Mouse (Mus musculus) inflammation-experienced regulatory T-cells, adult 6 months (primary cell): ENCODE results near the gene Tmem222. TPM values are rescaled to one million over a fixed set of nuclear protein-coding genes. Genes with fewer than 3 reads are reported as not detected.

Experiments used
- ATAC-seq: one replicate; pipeline ENCODE4 v1.8.0; 2017
- polyA plus RNA-seq, 3 experiments: library from polyadenylated mRNA; unstranded; fragments of 100-300 nt; shearing (Covaris generic); gene quantifications; one replicate each; pipeline ENCODE4 v1.2.1; 2017

The Tmem222 gene
- polyA plus RNA-seq, 3 experiments from 2014 or later: 69.3 to 98.0 (median 86.0) TPM

- ATAC-seq: peak; percentile 74
These were observed 27.0 kb downstream of the Tmem222 start for GRCm38 (mm10) chr4:133250609-133251008.

GRCm38 (mm10) chr4:133247806-133248449 lies 29.7 kb downstream of the Tmem222 start:
- no peak for ATAC-seq

- no peak for ATAC-seq
These were observed 30.5 kb downstream of the Tmem222 start for GRCm38 (mm10) chr4:133247072-133247471.

- no peak for ATAC-seq
These were observed 33.3 kb downstream of the Tmem222 start for GRCm38 (mm10) chr4:133244289-133244688.

GRCm38 (mm10) chr4:133243538-133243937 lies 34.1 kb downstream of the Tmem222 start:
- no peak for ATAC-seq

- ATAC-seq: no peak
These were observed 34.9 kb downstream of the Tmem222 start for GRCm38 (mm10) chr4:133242710-133243109.

GRCm38 (mm10) chr4:133241910-133242309 lies 35.7 kb downstream of the Tmem222 start:
- ATAC-seq: no peak

- ATAC-seq: peak; percentile 92
These were observed 36.4 kb downstream of the Tmem222 start for GRCm38 (mm10) chr4:133240934-133241908.

- ATAC-seq: no peak
These were observed 37.1 kb downstream of the Tmem222 start, which contains the start of gene Map3k6 for GRCm38 (mm10) chr4:133240490-133240921. Gene Map3k6, plus strand, starts transcription at chr4:133240818.

- ATAC-seq: no peak
These were observed 39.7 kb downstream of the Tmem222 start for GRCm38 (mm10) chr4:133237911-133238310.

- ATAC-seq: no peak
These were observed 42.2 kb downstream of the Tmem222 start for GRCm38 (mm10) chr4:133235415-133235814.

- ATAC-seq: no peak
These were observed 42.8 kb downstream of the Tmem222 start for GRCm38 (mm10) chr4:133234771-133235170.

GRCm38 (mm10) chr4:133233285-133233976 lies 44.2 kb downstream of the Tmem222 start:
- ATAC-seq: no peak

- no peak for ATAC-seq
These were observed 48.0 kb downstream of the Tmem222 start for GRCm38 (mm10) chr4:133229582-133229981.

GRCm38 (mm10) chr4:133227636-133228035 lies 50.0 kb downstream of the Tmem222 start:
- no peak for ATAC-seq

GRCm38 (mm10) chr4:133226073-133226472 lies 51.5 kb downstream of the Tmem222 start:
- no peak for ATAC-seq

- ATAC-seq: no peak
These were observed 53.7 kb downstream of the Tmem222 start for GRCm38 (mm10) chr4:133223875-133224274.

- ATAC-seq: no peak
These were observed 55.9 kb downstream of the Tmem222 start for GRCm38 (mm10) chr4:133221701-133222100.

- no peak for ATAC-seq
These were observed 56.9 kb downstream of the Tmem222 start for GRCm38 (mm10) chr4:133220656-133221055.

- ATAC-seq: no peak
These were observed 58.8 kb downstream of the Tmem222 start for GRCm38 (mm10) chr4:133218745-133219144.

GRCm38 (mm10) chr4:133217641-133218040 lies 60.0 kb downstream of the Tmem222 start:
- no peak for ATAC-seq
